Mouse (Mus musculus) G1E (cell line): ENCODE measurements around the gene Ubr4. TPM values are rescaled to one million over a fixed set of nuclear protein-coding genes. Genes with fewer than 3 reads are reported as not detected.

Experiments used
- ATAC-seq: 2 replicates; pipeline ENCODE4 v1.8.0; 2016; ENCODE audit warnings: mild to moderate bottlenecking; ENCODE audit not compliant: insufficient number of reproducible peaks, poor library complexity, low FRiP score, severe bottlenecking; ENCODE audit errors: extremely low read depth
- DNase-seq: peaks from one replicate; pipeline ENCODE4 v3.0.0; 2012; ENCODE audit warnings: low spot score
- H3K27me3 ChIP-seq: 2 replicates; pipeline ENCODE4 v1.6.1; 2012; ENCODE audit warnings: mild to moderate bottlenecking, low read length, inconsistent platforms; ENCODE audit not compliant: insufficient read depth
- H3K36me3 ChIP-seq: replicated peaks from 2 replicates; pipeline ENCODE3; 2012; ENCODE audit warnings: mild to moderate bottlenecking, inconsistent platforms
- H3K4me1 ChIP-seq: 2 replicates; pipeline ENCODE4 v1.6.1; 2012; ENCODE audit warnings: low read depth, low read length, inconsistent platforms, mixed read lengths; ENCODE audit not compliant: insufficient read depth
- H3K4me3 ChIP-seq: 2 replicates; pipeline ENCODE4 v1.5.1; 2012; ENCODE audit warnings: low read depth, mild to moderate bottlenecking, inconsistent platforms, low read length, moderate library complexity, mixed read lengths
- H3K9me3 ChIP-seq: replicated peaks from 2 replicates; pipeline ENCODE4 v1.6.1; 2012; ENCODE audit warnings: inconsistent platforms
- CTCF ChIP-seq: IDR thresholded peaks from 2 replicates; pipeline ENCODE4 v1.5.1; 2012; ENCODE audit warnings: low read depth, low read length, inconsistent platforms, mixed read lengths
- GATA1 ChIP-seq: IDR thresholded peaks from 2 replicates; pipeline ENCODE4 v1.6.1; 2012; ENCODE audit warnings: borderline replicate concordance, low read length, inconsistent platforms, mixed read lengths
- GATA2 ChIP-seq: IDR thresholded peaks from 2 replicates; pipeline ENCODE4 v1.6.1; 2012; ENCODE audit warnings: low read depth, low read length, inconsistent platforms, borderline replicate concordance
- POLR2AphosphoS5 ChIP-seq: IDR thresholded peaks from 2 replicates; pipeline ENCODE4 v1.6.1; 2012; ENCODE audit warnings: low read depth, low read length, inconsistent platforms; ENCODE audit not compliant: insufficient replicate concordance
- TAL1 ChIP-seq: conservative IDR thresholded peaks from 2 replicates; pipeline ENCODE4 v1.6.1; 2012; ENCODE audit warnings: low read depth, low read length, inconsistent platforms, mixed read lengths
- polyA plus RNA-seq: library from polyadenylated mRNA; stranded (reverse); fragments of >175 nt; gene quantifications from 2 replicates; pipeline ENCODE4 v1.2.3, GENCODE M21; 2012
- total RNA-seq, 2 experiments: library from RNA; stranded (forward) in 1 of 2; stranded (reverse) in 1 of 2; fragments of 200-1000 nt in 1 of 2; fragments of >200 nt in 1 of 2; fragmentation: Nextera tagmentation in 1 of 2; gene quantifications; 2 replicates each; pipeline ENCODE4 v1.2.3; 2014 to 2017

The Ubr4 gene
- total and polyA plus RNA-seq, 3 experiments: 62.2 to 393 (median 132) TPM

GRCm38 (mm10) chr4:139432966-139433765 lies 80.8 kb downstream of the Ubr4 start:
- H3K4me1 ChIP-seq: no peaks in the 10 kb centered on the region

GRCm38 (mm10) chr4:139441244-139441643 lies 88.8 kb downstream of the Ubr4 start:
- TF ChIP-seq CTCF: no peak
- no peak for TF ChIP-seq POLR2AphosphoS5
- no peak for TF ChIP-seq GATA1
- no peak for TF ChIP-seq TAL1
- H3K4me3 ChIP-seq: no peak overlapping the region
- peaks cover 2% of the 10 kb centered on the region; the same call in 1 of the 2 replicates for H3K4me1 ChIP-seq
- H3K27me3 ChIP-seq: no peaks in the 10 kb centered on the region
- no peaks in the 10 kb centered on the region for H3K9me3 ChIP-seq
- DNase-seq: no peak
- ATAC-seq: no peak
- H3K36me3 ChIP-seq: peaks cover 99% of the 10 kb centered on the region

More at GRCm38 (mm10) chr4:139432966-139433765, 80.8 kb downstream of the Ubr4 start:
- H3K9me3 ChIP-seq: no peaks in the 10 kb centered on the region
- DNase-seq (no peak), ATAC-seq (no peak)
- no peaks in the 10 kb centered on the region for H3K27me3 ChIP-seq
- TF ChIP-seq GATA2 (no peak), POLR2AphosphoS5 (no peak)
- peaks cover 100% of the 10 kb centered on the region for H3K36me3 ChIP-seq
- H3K4me3 ChIP-seq: no peak overlapping the region

GRCm38 (mm10) chr4:139441806-139442205 lies 89.4 kb downstream of the Ubr4 start:
- peaks cover 99% of the 10 kb centered on the region for H3K36me3 ChIP-seq

GRCm38 (mm10) chr4:139442391-139443355 lies 90.3 kb downstream of the Ubr4 start:
- ATAC-seq (no peak), DNase-seq (no peak)
- Histone ChIP-seq H3K36me3 (peaks cover 99% of the 10 kb centered on the region), H3K4me1 (peaks cover 2% of the 10 kb centered on the region; the same call in 1 of the 2 replicates), H3K4me3 (no peak overlapping the region), H3K27me3 (no peaks in the 10 kb centered on the region), H3K9me3 (no peaks in the 10 kb centered on the region)
- TF ChIP-seq CTCF: no peak
- no peak for TF ChIP-seq GATA2
- no peak for TF ChIP-seq POLR2AphosphoS5
- TF ChIP-seq TAL1: no peak
- no peak for TF ChIP-seq GATA1

More at GRCm38 (mm10) chr4:139441806-139442205, 89.4 kb downstream of the Ubr4 start:
- H3K9me3 ChIP-seq: no peaks in the 10 kb centered on the region
- DNase-seq (no peak), ATAC-seq (no peak)
- TF ChIP-seq CTCF (no peak), TAL1 (no peak), GATA2 (no peak), GATA1 (no peak), POLR2AphosphoS5 (no peak)
- H3K4me1 ChIP-seq: peaks cover 2% of the 10 kb centered on the region; the same call in 1 of the 2 replicates
- no peaks in the 10 kb centered on the region for H3K27me3 ChIP-seq
- H3K4me3 ChIP-seq: no peak overlapping the region

- H3K27me3 ChIP-seq: no peaks in the 10 kb centered on the region
- peaks cover 99% of the 10 kb centered on the region for H3K36me3 ChIP-seq
- DNase-seq (no peak), ATAC-seq (no peak)
- H3K9me3 ChIP-seq: no peaks in the 10 kb centered on the region
- H3K4me3 ChIP-seq: no peak overlapping the region
- H3K4me1 ChIP-seq: peaks cover 2% of the 10 kb centered on the region; the same call in 1 of the 2 replicates
- TF ChIP-seq POLR2AphosphoS5 (no peak), GATA2 (no peak), TAL1 (no peak), CTCF (no peak), GATA1 (no peak)
Observed at GRCm38 (mm10) chr4:139444315-139444714, 91.9 kb downstream of the Ubr4 start.

- Histone ChIP-seq H3K36me3 (peaks cover 99% of the 10 kb centered on the region), H3K27me3 (no peaks in the 10 kb centered on the region)
- no peak for TF ChIP-seq CTCF
Observed at GRCm38 (mm10) chr4:139446176-139446575, 93.8 kb downstream of the Ubr4 start.

More at GRCm38 (mm10) chr4:139446176-139446575, 93.8 kb downstream of the Ubr4 start:
- H3K9me3 ChIP-seq: no peaks in the 10 kb centered on the region
- H3K4me3 ChIP-seq: no peak overlapping the region
- no peak for DNase-seq
- H3K4me1 ChIP-seq: peaks cover 2% of the 10 kb centered on the region; the same call in 1 of the 2 replicates
- ATAC-seq: no peak
